Mouse (Mus musculus) hematopoietic multipotent progenitor cell, adult 10-12 weeks (in vitro differentiated cells): ENCODE results near the gene Irx3. TPM values are rescaled to one million over a fixed set of nuclear protein-coding genes. Genes with fewer than 3 reads are reported as not detected.

Experiments used
- polyA plus RNA-seq: library from polyadenylated mRNA; stranded (reverse); fragments of >175 nt; gene quantifications from 2 replicates; pipeline ENCODE4 v1.2.3, GENCODE M21; 2012; ENCODE audit warnings: low replicate concordance

Gene Irx3
- polyA plus RNA-seq: 0.16 TPM in 2 replicates

DNA sequence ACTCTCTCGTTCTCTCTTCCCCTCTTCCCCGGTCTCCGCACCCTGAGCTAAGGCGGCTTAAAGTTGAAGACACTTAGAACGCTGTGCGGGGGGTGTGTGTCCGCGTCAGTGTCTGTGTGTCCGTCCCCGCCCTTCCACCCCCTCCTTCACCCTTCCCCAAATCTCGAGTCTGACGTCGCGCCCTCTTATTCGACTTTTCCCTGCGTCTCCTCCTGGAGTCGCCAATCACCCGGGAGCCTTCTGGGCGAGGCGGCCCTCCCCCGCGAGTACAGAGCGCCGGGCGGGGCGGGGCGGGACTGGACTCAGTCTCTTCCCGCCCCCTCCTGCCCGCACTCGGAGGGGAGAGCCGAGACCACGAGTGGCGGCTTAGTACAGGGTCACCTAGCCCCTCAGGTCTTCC, at the start of gene Irx3:
Irx3 (minus strand) TSS at position 229 of the 400 bp plus-strand sequence.

